Mouse (Mus musculus) kidney, postnatal 25 days (tissue): ENCODE data around the gene Mgat4d.
"Not testable (repeated sequence)": the region's sequence is repeated elsewhere in the genome, so short reads cannot be mapped to it uniquely, and the experiment has no call there.

Experiments
- DNase-seq, 2 experiments: peaks; one replicate each; pipeline ENCODE4 v3.0.0; 2021; ENCODE audit warnings: mixed read lengths in 2 of 2

Mgat4d gene

GRCm38 (mm10) chr8:83348263-83348662, at the start of gene Mgat4d:
Gene Mgat4d (plus strand): TSS chr8:83348471.
- DNase-seq: no peak

GRCm38 (mm10) chr8:83300135-83300534, 48.1 kb upstream of the Mgat4d start:
- no peak for DNase-seq

GRCm38 (mm10) chr8:83304946-83305345, 43.3 kb upstream of the Mgat4d start:
- DNase-seq: no peak

GRCm38 (mm10) chr8:83309836-83310235, 38.4 kb upstream of the Mgat4d start:
- DNase-seq: no peak

- DNase-seq: not testable (repeated sequence)
Observed at GRCm38 (mm10) chr8:83315084-83315483, 33.2 kb upstream of the Mgat4d start.

- DNase-seq: no peak
Observed at GRCm38 (mm10) chr8:83315691-83316090, 32.6 kb upstream of the Mgat4d start.

- no peak for DNase-seq
Observed at GRCm38 (mm10) chr8:83320543-83320942, 27.7 kb upstream of the Mgat4d start.

GRCm38 (mm10) chr8:83322374-83322773, 25.9 kb upstream of the Mgat4d start:
- DNase-seq: no peak

GRCm38 (mm10) chr8:83323056-83323455, 25.2 kb upstream of the Mgat4d start:
- DNase-seq: no peak

GRCm38 (mm10) chr8:83327889-83328288, 20.4 kb upstream of the Mgat4d start:
- no peak for DNase-seq

GRCm38 (mm10) chr8:83331567-83331898, 16.7 kb upstream of the Mgat4d start:
- DNase-seq: peak in 1 of 2 experiments; percentile 46

GRCm38 (mm10) chr8:83331899-83332697, 16.2 kb upstream of the Mgat4d start, which contains the start of gene Elmod2:
Gene Elmod2 (minus strand): TSS chr8:83332486.
- peak; percentile 99 for DNase-seq

- DNase-seq: no peak
Observed at GRCm38 (mm10) chr8:83332864-83333263, 15.4 kb upstream of the Mgat4d start.

- DNase-seq: no peak
Observed at GRCm38 (mm10) chr8:83342076-83342475, 6.2 kb upstream of the Mgat4d start.

- DNase-seq: no peak
Observed at GRCm38 (mm10) chr8:83342693-83343092, 5.6 kb upstream of the Mgat4d start.

- no peak for DNase-seq
Observed at GRCm38 (mm10) chr8:83351315-83351714, 3.0 kb downstream of the Mgat4d start.

- no peak for DNase-seq
Observed at GRCm38 (mm10) chr8:83363156-83363769, 15.0 kb downstream of the Mgat4d start.

GRCm38 (mm10) chr8:83377231-83377630, 29.0 kb downstream of the Mgat4d start:
- DNase-seq: no peak

- DNase-seq: no peak
Observed at GRCm38 (mm10) chr8:83380141-83380540, 31.9 kb downstream of the Mgat4d start.

GRCm38 (mm10) chr8:83381016-83381415, 32.7 kb downstream of the Mgat4d start:
- no peak for DNase-seq

GRCm38 (mm10) chr8:83382850-83383249, 34.6 kb downstream of the Mgat4d start:
- DNase-seq: no peak

- peak; percentile 15 to 38 for DNase-seq
Observed at GRCm38 (mm10) chr8:83389316-83390005, 41.2 kb downstream of the Mgat4d start, which contains the start of gene Clgn. Gene Clgn (plus strand): TSS chr8:83389867.

GRCm38 (mm10) chr8:83390006-83390701, 41.9 kb downstream of the Mgat4d start:
- no peak for DNase-seq
